Mouse (Mus musculus) liver, embryonic 14.5 days (tissue): ENCODE measurements around the gene Cd28.

Source experiments
- CTCF ChIP-seq: IDR thresholded peaks from 2 replicates; pipeline ENCODE4 v1.5.1; 2016; ENCODE audit warnings: antibody characterized with exemption, low read depth, control low read depth
- EP300 ChIP-seq: IDR thresholded peaks from 2 replicates; pipeline ENCODE4 v1.6.1; 2016; ENCODE audit warnings: antibody characterized with exemption, low read depth

DNA sequence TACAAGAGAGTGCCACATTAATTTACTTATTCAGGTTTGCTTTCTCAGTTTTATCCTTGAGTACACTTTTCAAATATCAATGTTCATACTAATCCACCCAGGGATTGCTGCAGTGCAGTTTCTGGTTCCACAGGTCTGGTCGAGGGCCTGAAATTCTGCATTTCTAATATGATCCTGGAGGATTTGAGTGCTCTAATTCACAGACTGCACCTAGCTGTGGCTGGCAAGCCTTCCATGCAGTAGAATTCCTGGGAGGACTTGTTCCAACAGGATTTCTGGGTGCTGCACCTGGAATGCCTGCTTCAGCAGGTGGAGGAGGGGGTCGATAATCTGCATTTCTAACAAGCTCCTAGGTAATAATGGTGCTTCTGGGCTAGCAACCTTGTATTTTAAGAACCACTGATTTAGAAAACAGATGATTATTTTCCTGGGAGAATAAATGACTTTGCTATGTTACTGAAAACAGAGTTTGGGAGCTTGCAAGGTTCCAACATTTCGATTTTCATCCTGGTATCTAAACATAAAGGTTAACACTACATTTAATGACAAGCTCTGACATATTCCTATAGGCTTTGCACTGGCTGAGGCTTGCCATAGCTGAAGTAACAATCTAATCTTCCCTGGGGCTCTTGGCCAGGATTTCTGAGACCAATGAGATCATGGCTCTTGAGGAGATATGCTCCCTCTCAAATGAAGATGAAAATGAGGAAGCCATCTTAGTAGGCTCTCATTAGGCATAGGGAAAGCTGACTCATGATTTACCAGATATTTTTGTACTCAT lies 20.3 kb upstream of the Cd28 start:
- no peak for TF ChIP-seq CTCF
- TF ChIP-seq EP300 = no peak
